Comparison of ENCODE assay signal across 19 mouse cellular contexts in the genomic region with DNA sequence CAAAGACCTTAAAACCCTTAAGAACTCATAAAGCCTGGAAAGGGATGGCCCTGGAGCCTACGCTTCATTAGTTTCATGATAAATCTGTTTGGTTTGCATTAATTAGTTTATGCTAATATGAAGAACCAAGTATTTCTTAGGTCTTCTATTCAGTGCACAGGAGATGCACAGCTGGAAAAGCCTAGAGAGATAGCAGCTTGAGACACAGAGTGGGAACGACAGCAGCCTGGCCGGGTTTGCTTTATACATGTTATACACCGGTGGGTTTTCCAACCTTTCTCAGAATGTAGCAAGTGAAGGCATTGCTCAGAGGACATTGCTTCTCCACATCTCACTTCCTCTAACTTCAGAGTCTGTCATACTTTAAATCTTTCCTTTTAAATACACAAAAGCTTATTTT.
"Had no signal": no experiment of that assay in that cellular context is flagged by ENCODE, and none has a peak within 500 bp of the region (broad histone marks: within the 10 kb centered on the region; RNA-seq: fewer than 3 reads in every experiment).

No protein-coding gene starts in this region.

- DNase-seq: forebrain, postnatal 0 days; gastrocnemius, postnatal 14 days; gastrocnemius, postnatal 36 days; heart, adult 2 months; heart, postnatal 14 days; heart, postnatal 36 days; kidney, adult 11 months; kidney, adult 2 months; kidney, adult 9 months; kidney, postnatal 14 days; layer of hippocampus, adult 9-11 months; layer of hippocampus, postnatal 36 days; left cerebral cortex, postnatal 4 days had no signal

- H3K36me3 ChIP-seq: heart, embryonic 13.5 days; heart, embryonic 15.5 days; hindbrain, embryonic 15.5 days; kidney, embryonic 15.5 days; limb, embryonic 13.5 days; limb, embryonic 15.5 days had no signal

- H3K27ac ChIP-seq: heart, embryonic 15.5 days; hindbrain, embryonic 15.5 days; limb, embryonic 13.5 days; limb, embryonic 15.5 days had no signal

- H3K27me3 ChIP-seq: heart, embryonic 13.5 days; heart, embryonic 15.5 days; hindbrain, embryonic 15.5 days; kidney, embryonic 15.5 days; limb, embryonic 13.5 days; limb, embryonic 15.5 days had no signal

- H3K4me3 ChIP-seq: heart, adult 2 months had no signal

- H3K9me3 ChIP-seq: heart, embryonic 13.5 days; heart, embryonic 15.5 days; hindbrain, embryonic 15.5 days; limb, embryonic 15.5 days had no signal

- H3K4me1 ChIP-seq: limb, embryonic 13.5 days had no signal

- H3K9ac ChIP-seq: kidney, embryonic 15.5 days; limb, embryonic 15.5 days had no signal
